Mouse (Mus musculus): Measurements from ENCODE around the gene Clhc1. TPM values are rescaled to one million over a fixed set of nuclear protein-coding genes. Genes with fewer than 3 reads are reported as not detected.

The Clhc1 gene
- 1.8 TPM for polyA plus RNA-seq (2017; shearing (Covaris generic))

DNA sequence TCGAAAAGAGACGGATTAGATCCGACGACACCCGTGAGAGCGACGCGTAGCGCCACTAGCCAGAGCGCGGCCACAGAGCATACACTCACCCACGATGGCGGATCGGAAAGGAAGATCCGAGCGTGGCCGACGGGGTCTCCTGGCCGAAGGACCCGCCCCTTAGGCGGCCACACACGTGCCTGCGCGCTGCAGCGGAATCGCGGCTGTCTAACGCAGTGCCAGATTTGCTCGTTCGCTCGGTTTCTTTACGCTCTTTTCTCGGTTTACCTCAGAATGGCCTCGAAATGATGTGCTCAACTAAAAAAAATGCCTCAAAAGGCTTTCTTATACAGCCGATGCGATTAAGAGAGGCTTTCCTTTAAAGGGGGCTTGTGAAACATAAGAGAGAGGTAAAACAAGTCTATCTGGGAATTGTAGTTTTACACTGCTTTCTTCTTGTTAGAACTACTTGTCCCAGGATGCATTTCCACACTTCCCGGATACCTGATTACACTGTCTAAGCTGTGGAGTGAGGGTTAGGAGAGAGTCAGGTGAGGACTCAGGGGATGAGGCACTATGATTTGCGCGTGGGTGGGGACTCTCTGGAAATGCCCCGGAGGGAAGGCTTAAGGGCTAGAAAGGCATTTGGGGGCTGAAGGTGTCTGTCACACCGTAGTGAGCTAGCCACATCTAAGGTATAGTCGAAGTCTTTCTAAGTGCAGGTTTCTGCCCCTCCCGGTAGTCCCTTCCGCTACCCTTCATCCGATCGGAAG is at the start of gene Clhc1, which contains the start of gene Rps27a:
Gene Clhc1 (plus strand): TSS at position 199 of the 752 bp plus-strand sequence.
Gene Rps27a (minus strand): TSS at position 358 of the 752 bp plus-strand sequence.

DNA sequence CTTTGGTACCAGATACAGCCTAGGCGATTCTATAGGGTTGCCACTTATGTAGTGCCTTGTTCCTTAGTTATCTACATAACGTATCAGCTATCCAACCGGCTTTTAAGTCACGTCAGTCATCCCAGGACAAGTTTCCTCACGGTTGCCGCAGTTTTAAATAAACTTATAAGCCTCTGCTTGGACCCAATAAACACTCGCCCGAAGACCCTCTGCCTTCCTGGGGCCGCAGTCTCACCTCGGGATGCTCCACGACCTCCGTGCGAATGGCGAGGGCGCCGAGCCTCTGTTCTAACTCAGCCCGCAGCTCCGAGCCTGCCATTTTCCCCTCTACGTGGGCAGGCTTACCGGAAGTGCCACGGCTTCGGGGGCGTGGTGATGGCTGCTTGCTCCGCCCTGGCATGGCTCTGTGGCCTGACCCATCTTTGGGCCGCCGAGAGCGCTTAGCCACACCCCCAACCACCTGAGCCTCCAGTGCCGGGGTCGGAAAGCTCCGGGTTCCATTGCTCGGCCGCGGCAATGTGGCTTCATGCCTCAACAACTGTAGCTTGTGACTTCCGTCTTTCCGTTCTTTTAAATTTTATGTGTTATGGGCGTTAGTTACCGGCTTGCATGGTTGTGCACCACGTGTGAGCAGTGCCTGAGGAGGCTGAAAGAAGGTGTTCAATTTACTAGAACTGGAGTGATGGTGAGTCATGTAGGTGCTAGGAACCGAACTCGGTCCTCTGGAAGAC is 32.9 kb upstream of the Clhc1 start, which contains the start of gene Prorsd1:
Gene Prorsd1 (minus strand): TSS at position 352 of the 731 bp plus-strand sequence.

DNA sequence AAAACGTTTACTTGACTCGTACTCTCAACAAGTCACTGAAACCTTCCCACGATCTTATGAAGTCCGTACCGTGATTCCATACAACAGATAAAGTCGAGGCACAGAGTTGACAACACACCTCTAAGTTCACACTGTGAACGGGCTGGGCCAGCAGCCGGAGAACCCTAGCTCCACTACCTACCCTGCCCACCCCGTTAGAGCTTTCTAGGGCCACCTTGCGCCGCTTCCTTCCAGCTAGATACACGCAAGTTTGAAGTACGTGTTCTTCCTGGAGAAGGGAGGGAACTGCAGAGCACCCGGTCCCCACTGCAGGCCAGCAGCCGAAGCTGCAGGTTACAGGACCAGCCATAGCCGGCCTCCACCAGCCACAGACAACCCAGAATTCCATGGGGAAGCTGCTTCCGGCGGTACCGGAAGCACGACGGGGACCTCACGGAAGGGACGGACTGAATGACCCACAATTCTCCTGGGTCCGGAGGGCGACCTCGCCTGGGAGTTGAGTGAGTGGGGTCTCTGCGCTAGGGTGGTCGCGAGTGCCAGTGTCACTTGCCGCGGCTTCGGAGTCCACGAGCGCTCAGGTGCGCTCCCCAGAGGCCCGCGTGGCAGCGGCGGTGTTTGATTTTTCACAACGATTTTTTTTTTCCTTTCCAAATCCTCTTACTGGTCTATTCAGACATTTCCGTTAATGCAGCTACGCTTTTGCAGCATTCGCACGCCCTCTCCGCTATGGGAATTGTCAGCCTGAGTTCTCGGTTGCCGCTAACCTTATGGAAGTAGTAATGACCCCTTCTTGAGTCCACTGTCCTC is 21.6 kb upstream of the Clhc1 start, which contains the start of gene Mtif2:
Gene Mtif2 (plus strand): TSS at position 421 of the 807 bp plus-strand sequence.

Other genes starting within 250 kb of the Clhc1 start
- gene Ccdc88a, start 174.3 kb upstream of the Clhc1 start, polyA plus RNA-seq (2017; shearing (Covaris generic)), result 0.83 TPM
- gene Prorsd1, start 32.9 kb upstream of the Clhc1 start, polyA plus RNA-seq (2017; shearing (Covaris generic)), result 38.1 TPM
- 50.3 TPM for gene Mtif2, start 21.5 kb upstream of the Clhc1 start, polyA plus RNA-seq (2017; shearing (Covaris generic))
- gene Rps27a, start 159 bp downstream of the Clhc1 start, polyA plus RNA-seq (2017; shearing (Covaris generic)), result 449 TPM
- 9.0 TPM for gene Rtn4, start 145.0 kb downstream of the Clhc1 start, polyA plus RNA-seq (2017; shearing (Covaris generic))